Mouse (Mus musculus) heart, adult 10 weeks (tissue): Measurements from ENCODE around the gene Klhl10. TPM values are rescaled to one million over a fixed set of nuclear protein-coding genes. Genes with fewer than 3 reads are reported as not detected.

ENCODE experiments used
- polyA plus RNA-seq: library from polyadenylated mRNA; stranded (reverse); fragments of 350-450 nt; fragmentation: Illumina TruSeq; extraction: RNeasy Lipid Tissue Mini Kit (QIAGEN cat#74804); gene quantifications from one replicate; pipeline ENCODE4 v1.2.3, GENCODE M21; 2014; ENCODE audit warnings: low read depth, low replicate concordance

Klhl10 gene
- 0.45 TPM for polyA plus RNA-seq

DNA sequence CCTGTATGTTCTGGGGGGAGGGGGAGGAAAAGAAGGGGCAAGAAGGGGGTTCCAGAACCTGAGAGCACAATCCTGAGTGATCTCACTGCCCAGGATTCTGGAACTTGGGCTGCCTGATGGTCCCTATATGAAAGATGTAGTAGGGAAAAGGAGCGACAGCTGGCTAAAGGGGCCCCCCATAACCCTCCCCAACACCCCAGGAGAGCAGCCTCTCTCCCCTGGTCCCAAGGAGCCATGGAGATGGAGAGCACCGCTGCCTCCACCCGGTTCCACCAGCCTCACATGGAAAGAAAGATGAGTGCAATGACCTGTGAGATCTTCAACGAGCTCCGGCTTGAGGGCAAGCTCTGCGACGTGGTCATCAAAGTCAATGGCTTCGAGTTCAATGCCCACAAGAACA, at the start of gene Klhl10, which contains the start of gene Nt5c3b:
Gene Klhl10, plus strand, starts transcription at position 121 of the 400 bp plus-strand sequence.
Gene Nt5c3b, minus strand, starts transcription at position 12 of the 400 bp plus-strand sequence.

DNA sequence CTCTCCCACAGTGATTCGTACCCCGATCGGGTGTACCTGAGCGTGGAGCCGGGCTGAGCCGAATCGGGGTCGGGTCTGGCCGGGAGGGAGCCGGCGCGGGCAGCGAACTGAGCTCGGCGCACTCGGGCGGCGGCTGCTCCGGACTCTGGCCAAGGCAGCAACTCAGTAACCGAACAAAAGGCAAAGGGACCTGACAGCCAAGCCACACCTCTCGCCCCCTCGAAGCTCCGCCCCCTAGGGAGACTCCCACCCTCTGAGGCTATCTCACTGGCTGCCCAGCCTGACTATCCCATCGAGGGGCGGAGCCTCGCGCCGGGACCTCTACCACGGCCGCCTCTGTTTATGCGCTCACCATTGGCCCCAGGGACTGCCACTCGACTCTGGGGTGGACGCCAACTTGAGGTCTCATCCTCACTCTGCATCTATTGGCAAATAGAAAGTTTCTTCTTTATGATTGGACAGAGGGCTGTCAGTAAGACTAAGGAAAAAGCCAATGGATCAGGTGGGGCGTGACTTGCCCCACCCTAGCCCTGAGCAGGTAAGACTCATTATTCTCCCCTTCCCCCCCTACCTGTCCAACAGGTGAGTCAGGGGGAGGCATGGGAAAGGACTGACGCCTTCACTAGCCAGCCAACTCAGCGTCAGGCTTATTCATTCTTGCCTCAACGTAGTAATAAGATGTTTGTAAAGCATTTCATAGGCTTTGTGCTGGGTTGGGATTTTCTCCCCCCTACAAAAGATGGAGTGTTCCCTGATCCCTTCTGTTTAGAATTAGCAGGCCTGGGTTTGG, 43.9 kb upstream of the Klhl10 start, which contains the start of gene Jup:
Gene Jup, minus strand, starts transcription at position 164 of the 790 bp plus-strand sequence.

GRCm38 (mm10) chr11:100414021-100414913, 27.4 kb upstream of the Klhl10 start, which contains the start of gene P3h4:
TSS of gene P3h4 (minus strand) at chr11:100414836.

GRCm38 (mm10) chr11:100414914-100415822, 26.5 kb upstream of the Klhl10 start, which contains the start of gene Fkbp10:
TSS of gene Fkbp10 (plus strand) at chr11:100415697.

GRCm38 (mm10) chr11:100472197-100472934, 30.6 kb downstream of the Klhl10 start, which contains the start of gene Klhl11:
TSS of gene Klhl11 (minus strand) at chr11:100472741.

Other genes with a start within 250 kb of the Klhl10 start
- gene Krt9, start 248.7 kb upstream of the Klhl10 start, polyA plus RNA-seq: not detected
- not detected for gene Krt14, start 234.4 kb upstream of the Klhl10 start, polyA plus RNA-seq
- gene Krt16, start 193.0 kb upstream of the Klhl10 start, polyA plus RNA-seq: not detected
- not detected for gene Krt17, start 180.9 kb upstream of the Klhl10 start, polyA plus RNA-seq
- not detected for gene Krt42, start 172.0 kb upstream of the Klhl10 start, polyA plus RNA-seq
- 1,167 TPM for gene Eif1, start 122.0 kb upstream of the Klhl10 start, polyA plus RNA-seq
- not detected for gene Gast, start 107.5 kb upstream of the Klhl10 start, polyA plus RNA-seq
- gene Hap1, start 85.8 kb upstream of the Klhl10 start, polyA plus RNA-seq: 1.4 TPM
- 166 TPM for gene Jup, start 44.2 kb upstream of the Klhl10 start, polyA plus RNA-seq
- gene P3h4, start 27.1 kb upstream of the Klhl10 start, polyA plus RNA-seq: 34.0 TPM
- gene Fkbp10, start 26.2 kb upstream of the Klhl10 start, polyA plus RNA-seq: 24.7 TPM
- 42.9 TPM for gene Nt5c3b, start 109 bp upstream of the Klhl10 start, polyA plus RNA-seq
- 4.8 TPM for gene Klhl11, start 30.8 kb downstream of the Klhl10 start, polyA plus RNA-seq
- 31.9 TPM for gene Acly, start 86.1 kb downstream of the Klhl10 start, polyA plus RNA-seq
- 0.29 TPM for gene Ttc25, start 103.7 kb downstream of the Klhl10 start, polyA plus RNA-seq
- 9.0 TPM for gene Cnp, start 133.0 kb downstream of the Klhl10 start, polyA plus RNA-seq
- 51.3 TPM for gene Nkiras2, start 177.3 kb downstream of the Klhl10 start, polyA plus RNA-seq
- gene Dnajc7, start 178.3 kb downstream of the Klhl10 start, polyA plus RNA-seq: 153 TPM